Mouse (Mus musculus) neural tube, embryonic 13.5 days (tissue): Measurements from ENCODE around the gene Frmd4a. TPM values are rescaled to one million over a fixed set of nuclear protein-coding genes. Genes with fewer than 3 reads are reported as not detected.
"Not testable (repeated sequence)": the region's sequence is repeated elsewhere in the genome, so short reads cannot be mapped to it uniquely, and the experiment has no call there.

Experiments used
- ATAC-seq: fragments of 200-750 bp; cut with Nextera tagmentation; 2 replicates; pipeline ENCODE4 v1.8.0; 2017; ENCODE audit warnings: low read depth, mild to moderate bottlenecking, moderate TSS enrichment, moderate library complexity
- H3K27ac ChIP-seq: fragments of 300-500 bp; sonication (generic); replicated peaks from 2 replicates; pipeline ENCODE4 v1.5.1; 2015; ENCODE audit warnings: moderate library complexity, mild to moderate bottlenecking, inconsistent platforms
- H3K27me3 ChIP-seq: fragments of 300-500 bp; sonication (generic); 2 replicates; pipeline ENCODE4 v1.6.1; 2015; ENCODE audit warnings: mild to moderate bottlenecking, inconsistent platforms
- H3K36me3 ChIP-seq: fragments of 300-500 bp; sonication (generic); 2 replicates; pipeline ENCODE4 v1.6.1; 2015; ENCODE audit warnings: mild to moderate bottlenecking, inconsistent platforms
- H3K4me1 ChIP-seq: fragments of 300-500 bp; sonication (generic); replicated peaks from 2 replicates; pipeline ENCODE4 v1.6.1; 2015; ENCODE audit warnings: inconsistent platforms
- H3K4me2 ChIP-seq: fragments of 300-500 bp; sonication (generic); 2 replicates; pipeline ENCODE4 v1.6.1; 2015; ENCODE audit warnings: inconsistent platforms, mild to moderate bottlenecking, moderate library complexity
- H3K4me3 ChIP-seq: fragments of 300-500 bp; sonication (generic); 2 replicates; pipeline ENCODE4 v1.5.1; 2015; ENCODE audit warnings: mild to moderate bottlenecking, inconsistent platforms
- H3K9ac ChIP-seq: fragments of 300-500 bp; sonication (generic); 2 replicates; pipeline ENCODE4 v1.6.1; 2015; ENCODE audit warnings: moderate library complexity, mild to moderate bottlenecking, inconsistent platforms
- H3K9me3 ChIP-seq: fragments of 300-500 bp; sonication (generic); 2 replicates; pipeline ENCODE4 v1.6.1; 2016; ENCODE audit warnings: inconsistent platforms
- WGBS: fragments of 180-500 bp; shearing (Covaris S2); methylation state at CpG from one replicate; pipeline ENCODE4 v1.1.7; 2015; 5-methylcytosine and 5-hydroxymethylcytosine counted together
- polyA plus RNA-seq: library from polyadenylated mRNA; unstranded; fragments of >200 nt; fragmentation: Nextera tagmentation; extraction: Ambion mirVana; gene quantifications from 2 replicates; pipeline ENCODE4 v1.2.1, GENCODE M21; 2015

Frmd4a gene
- polyA plus RNA-seq, 1 experiment from 2014 or later: 49.2 TPM

- not testable (repeated sequence) for H3K27me3 ChIP-seq, H3K9me3 ChIP-seq, H3K4me3 ChIP-seq, H3K4me1 ChIP-seq, H3K27ac ChIP-seq, H3K4me2 ChIP-seq, H3K9ac ChIP-seq, ATAC-seq
- H3K36me3 ChIP-seq: peaks cover 31% of the 10 kb centered on the region
Measured at GRCm38 (mm10) chr2:4619126-4619525, 601.6 kb downstream of the Frmd4a start.

GRCm38 (mm10) chr2:4619893-4620593, 602.5 kb downstream of the Frmd4a start:
- no peak overlapping the region for H3K27ac ChIP-seq
- no peaks in the 10 kb centered on the region for H3K27me3 ChIP-seq
- no peaks in the 10 kb centered on the region; the same call in 1 of the 2 replicates for H3K4me1 ChIP-seq
- no peak for ATAC-seq
- WGBS: 59% methylated on average over 6 of the region's 6 CpGs
- no peak overlapping the region for H3K4me2 ChIP-seq
- H3K9ac ChIP-seq: no peak overlapping the region
- H3K36me3 ChIP-seq: peaks cover 33% of the 10 kb centered on the region
- no peak overlapping the region for H3K4me3 ChIP-seq
- H3K9me3 ChIP-seq: no peaks in the 10 kb centered on the region

DNA sequence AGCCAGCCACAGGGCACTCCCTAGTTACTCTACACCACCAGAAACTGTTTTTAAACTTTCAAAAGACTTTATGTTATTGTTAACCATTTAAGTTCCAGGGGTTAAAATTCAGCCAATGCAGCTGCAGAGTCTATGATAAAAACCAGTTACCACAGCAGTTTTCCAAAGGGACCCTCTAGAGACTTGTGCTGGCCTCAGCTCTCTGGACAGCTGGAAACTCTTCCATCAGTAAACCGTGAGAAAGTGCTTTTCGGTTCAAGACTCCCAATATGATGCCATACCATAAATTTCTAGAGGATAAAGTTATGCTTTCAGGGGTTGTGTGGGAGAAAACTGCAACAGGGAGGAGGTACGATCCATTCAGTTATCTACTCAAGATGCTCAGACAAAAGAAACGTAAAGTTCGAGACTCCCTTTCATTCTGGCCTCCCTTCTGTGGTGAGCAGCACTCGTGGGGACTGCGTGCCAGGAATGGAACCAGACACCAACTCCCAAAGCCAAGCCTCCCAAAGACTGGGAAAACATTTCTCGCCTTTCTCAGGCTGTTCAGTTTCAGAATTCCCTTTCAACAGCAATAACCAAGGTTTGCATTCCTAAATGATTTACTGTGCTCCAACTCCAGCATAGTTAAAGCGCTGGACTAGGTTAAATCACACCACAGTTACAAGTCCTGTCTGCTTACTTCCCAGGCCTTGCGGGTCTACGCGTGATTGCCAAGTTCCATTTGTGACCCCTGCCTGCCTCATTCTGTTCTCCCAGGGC, 603.3 kb downstream of the Frmd4a start:
- H3K9ac ChIP-seq: no peak overlapping the region
- H3K4me3 ChIP-seq: no peak overlapping the region
- WGBS: 70% methylated on average over 12 of the region's 12 CpGs
- H3K4me1 ChIP-seq: no peaks in the 10 kb centered on the region; the same call in 1 of the 2 replicates
- peaks cover 27% of the 10 kb centered on the region for H3K36me3 ChIP-seq
- no peak overlapping the region for H3K4me2 ChIP-seq
- H3K27me3 ChIP-seq: no peaks in the 10 kb centered on the region
- no peaks in the 10 kb centered on the region for H3K9me3 ChIP-seq
- no peak for ATAC-seq
- H3K27ac ChIP-seq: 0 out of 2 replicates have a peak overlapping the region, but pooled peaks have one; percentile 24

DNA sequence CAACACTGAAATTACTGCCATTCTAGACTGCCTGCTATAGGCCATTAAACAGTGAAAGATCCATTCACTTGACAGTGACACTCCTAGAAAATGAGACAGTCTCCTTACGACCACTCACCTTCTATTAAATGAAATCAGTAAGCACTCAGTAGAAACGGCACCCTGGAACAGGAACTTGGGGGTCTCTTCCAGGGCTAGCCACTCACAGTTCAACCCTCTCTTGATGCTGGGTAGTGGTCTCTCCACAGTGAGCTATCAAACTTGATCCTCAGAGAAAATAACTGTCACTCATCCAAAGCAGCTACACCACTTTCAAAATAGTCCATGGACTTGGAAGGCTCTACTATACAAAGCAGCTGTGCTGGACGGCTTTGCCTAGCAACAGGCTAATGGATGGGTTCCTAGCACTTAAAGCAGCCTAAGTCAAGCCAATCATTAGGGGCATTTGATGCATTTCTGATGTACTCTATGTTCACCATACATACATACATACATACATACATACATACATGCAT, 604.0 kb downstream of the Frmd4a start:
- WGBS: 70% methylated on average over 3 of the region's 3 CpGs
- H3K27ac ChIP-seq: 0 out of 2 replicates have a peak overlapping the region, but pooled peaks have one; percentile 24

GRCm38 (mm10) chr2:4626911-4627310, 609.4 kb downstream of the Frmd4a start:
- Histone ChIP-seq H3K4me1 (no peaks in the 10 kb centered on the region), H3K4me2 (no peak overlapping the region), H3K4me3 (no peak overlapping the region), H3K27me3 (no peaks in the 10 kb centered on the region), H3K9me3 (no peaks in the 10 kb centered on the region), H3K9ac (no peak overlapping the region), H3K27ac (no peak overlapping the region), H3K36me3 (peaks cover 55% of the 10 kb centered on the region)
- 97% methylated on average over 3 of the region's 3 CpGs for WGBS
- no peak for ATAC-seq

More for the DNA sequence above, 604.0 kb downstream of the Frmd4a start:
- Histone ChIP-seq H3K27me3 (no peaks in the 10 kb centered on the region), H3K36me3 (peaks cover 29% of the 10 kb centered on the region), H3K9me3 (no peaks in the 10 kb centered on the region), H3K9ac (no peak overlapping the region), H3K4me2 (no peak overlapping the region), H3K4me1 (no peaks in the 10 kb centered on the region; the same call in 1 of the 2 replicates), H3K4me3 (no peak overlapping the region)
- no peak for ATAC-seq

DNA sequence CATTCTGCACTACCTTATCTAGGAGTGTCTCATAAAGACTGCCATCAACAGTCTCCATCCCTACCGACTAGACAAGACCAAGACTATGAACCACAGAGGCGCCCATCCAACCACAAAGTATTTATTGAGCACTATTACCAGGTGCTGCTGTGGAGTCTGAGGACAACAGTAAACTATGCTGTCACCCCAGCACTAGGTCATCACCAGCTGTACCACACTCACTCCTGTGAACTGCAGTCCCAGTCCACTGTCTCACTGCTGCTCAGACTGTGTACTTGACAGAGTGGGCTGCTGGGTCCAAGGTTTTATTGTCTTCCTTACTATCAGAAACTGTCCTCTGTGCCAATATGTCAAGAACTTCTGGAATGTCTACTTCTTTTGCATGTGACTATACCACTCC, 611.4 kb downstream of the Frmd4a start:
- no peaks in the 10 kb centered on the region for H3K9me3 ChIP-seq
- H3K36me3 ChIP-seq: peaks cover 56% of the 10 kb centered on the region
- H3K4me2 ChIP-seq: no peak overlapping the region
- no peak overlapping the region for H3K9ac ChIP-seq
- no peak overlapping the region for H3K27ac ChIP-seq
- ATAC-seq: no peak
- WGBS: 93% methylated on average over 2 of the region's 2 CpGs
- no peaks in the 10 kb centered on the region for H3K27me3 ChIP-seq
- no peaks in the 10 kb centered on the region for H3K4me1 ChIP-seq
- no peak overlapping the region for H3K4me3 ChIP-seq

DNA sequence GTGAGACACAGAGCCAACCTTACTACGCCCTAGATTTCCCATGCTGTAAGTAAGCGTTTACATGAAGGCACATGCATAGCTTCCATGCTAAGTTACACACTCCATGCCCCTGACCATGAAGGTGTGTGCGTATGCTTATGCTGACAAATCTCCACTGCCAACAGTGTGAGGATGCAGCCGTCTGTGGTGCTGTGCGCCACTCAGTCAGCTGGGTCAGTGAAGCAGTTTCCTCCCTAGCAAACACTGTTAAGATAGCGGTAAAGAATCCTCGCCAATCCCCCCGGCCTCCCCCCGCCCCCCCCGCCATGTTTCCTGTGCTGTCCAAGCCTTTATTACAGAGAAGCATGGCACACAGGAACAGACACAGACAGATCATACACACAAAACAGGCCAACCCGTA, 612.0 kb downstream of the Frmd4a start:
- Histone ChIP-seq H3K27me3 (no peaks in the 10 kb centered on the region), H3K4me3 (no peak overlapping the region), H3K9me3 (no peaks in the 10 kb centered on the region), H3K9ac (no peak overlapping the region), H3K36me3 (peaks cover 56% of the 10 kb centered on the region), H3K27ac (no peak overlapping the region), H3K4me1 (no peaks in the 10 kb centered on the region), H3K4me2 (no peak overlapping the region)
- 90% methylated on average over 11 of the region's 11 CpGs for WGBS
- ATAC-seq: no peak

- no peak for ATAC-seq
Measured at GRCm38 (mm10) chr2:4630197-4630835, 612.8 kb downstream of the Frmd4a start.

GRCm38 (mm10) chr2:4635804-4636203, 618.3 kb downstream of the Frmd4a start:
- peaks cover 88% of the 10 kb centered on the region for H3K36me3 ChIP-seq
- no peak overlapping the region for H3K4me2 ChIP-seq
- no peaks in the 10 kb centered on the region for H3K4me1 ChIP-seq
- H3K27me3 ChIP-seq: no peaks in the 10 kb centered on the region
- no peaks in the 10 kb centered on the region for H3K9me3 ChIP-seq
- no peak overlapping the region for H3K4me3 ChIP-seq
- WGBS: 91% methylated on average over 8 of the region's 8 CpGs
- H3K27ac ChIP-seq: no peak overlapping the region
- H3K9ac ChIP-seq: no peak overlapping the region
- no peak for ATAC-seq

More at GRCm38 (mm10) chr2:4630197-4630835, 612.8 kb downstream of the Frmd4a start:
- H3K27ac ChIP-seq: no peak overlapping the region
- no peak overlapping the region for H3K4me2 ChIP-seq
- no peaks in the 10 kb centered on the region for H3K27me3 ChIP-seq
- H3K4me3 ChIP-seq: no peak overlapping the region
- WGBS: 96% methylated on average over 10 of the region's 10 CpGs
- H3K9ac ChIP-seq: no peak overlapping the region
- H3K9me3 ChIP-seq: no peaks in the 10 kb centered on the region
- no peaks in the 10 kb centered on the region for H3K4me1 ChIP-seq
- H3K36me3 ChIP-seq: peaks cover 63% of the 10 kb centered on the region

DNA sequence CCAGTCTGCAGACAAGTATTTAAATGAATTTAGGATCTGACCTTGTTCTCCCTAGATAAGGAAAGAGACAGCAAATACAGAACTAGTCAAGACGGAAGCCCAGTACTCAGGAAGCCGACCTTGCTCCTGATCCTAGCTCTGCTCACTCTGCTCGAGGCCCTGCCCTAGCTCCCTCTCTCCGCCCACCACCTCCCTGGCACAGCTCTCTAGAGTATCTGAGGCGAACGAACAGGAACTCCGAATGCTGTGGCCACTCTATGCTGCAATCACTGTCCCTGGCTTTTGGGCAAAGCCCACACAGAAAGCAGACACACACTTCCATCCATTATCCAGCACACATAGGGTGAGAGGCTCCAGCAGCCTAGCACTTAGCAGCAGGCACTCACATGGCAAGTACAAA, 619.1 kb downstream of the Frmd4a start:
- no peak overlapping the region for H3K4me3 ChIP-seq
- peaks cover 92% of the 10 kb centered on the region for H3K36me3 ChIP-seq
- H3K4me1 ChIP-seq: no peaks in the 10 kb centered on the region
- WGBS: 89% methylated on average over 7 of the region's 7 CpGs
- H3K27ac ChIP-seq: no peak overlapping the region
- ATAC-seq: no peak
- no peaks in the 10 kb centered on the region for H3K27me3 ChIP-seq
- no peaks in the 10 kb centered on the region for H3K9me3 ChIP-seq
- H3K4me2 ChIP-seq: no peak overlapping the region
- no peak overlapping the region for H3K9ac ChIP-seq

GRCm38 (mm10) chr2:4638189-4638588, 620.7 kb downstream of the Frmd4a start:
- H3K36me3 ChIP-seq: peaks cover 93% of the 10 kb centered on the region
- no peak overlapping the region for H3K4me3 ChIP-seq
- WGBS: 90% methylated on average over 3 of the region's 3 CpGs
- no peaks in the 10 kb centered on the region for H3K4me1 ChIP-seq
- no peak overlapping the region for H3K27ac ChIP-seq
- no peak overlapping the region for H3K4me2 ChIP-seq
- H3K9me3 ChIP-seq: no peaks in the 10 kb centered on the region
- ATAC-seq: no peak
- H3K9ac ChIP-seq: no peak overlapping the region
- no peaks in the 10 kb centered on the region for H3K27me3 ChIP-seq

DNA sequence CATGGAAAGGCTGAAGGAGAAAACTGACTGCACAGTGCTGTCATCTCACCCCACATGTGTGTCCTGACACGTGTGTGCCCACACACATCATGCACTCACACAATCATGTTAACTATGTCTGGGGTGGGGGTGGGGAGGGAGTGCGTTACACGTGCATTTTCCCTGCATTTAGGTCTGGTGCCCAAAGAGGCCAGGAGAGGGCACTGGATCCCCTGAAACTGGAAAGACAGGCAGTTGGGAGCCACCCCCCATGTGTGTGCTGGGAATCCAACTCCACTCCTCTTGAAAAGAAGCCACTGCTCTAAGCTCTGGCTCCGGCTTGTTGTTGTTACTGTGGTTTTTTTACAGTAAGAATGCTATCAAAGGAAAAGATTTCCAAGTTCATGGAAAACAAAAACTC, 627.5 kb downstream of the Frmd4a start:
- H3K4me3 ChIP-seq: no peak overlapping the region
- H3K36me3 ChIP-seq: peaks cover 66% of the 10 kb centered on the region
- H3K9me3 ChIP-seq: no peaks in the 10 kb centered on the region
- H3K27me3 ChIP-seq: no peaks in the 10 kb centered on the region
- H3K27ac ChIP-seq: no peak overlapping the region
- H3K4me1 ChIP-seq: peaks cover 6% of the 10 kb centered on the region
- 78% methylated on average over 4 of the region's 4 CpGs for WGBS
- no peak overlapping the region for H3K4me2 ChIP-seq
- no peak overlapping the region for H3K9ac ChIP-seq
- no peak for ATAC-seq
